Mouse (Mus musculus) limb, embryonic 12.5 days (tissue): ENCODE measurements around the gene Nid2. TPM values are rescaled to one million over a fixed set of nuclear protein-coding genes. Genes with fewer than 3 reads are reported as not detected.

ENCODE experiments used
- ATAC-seq: fragments of 200-750 bp; cut with Nextera tagmentation; 2 replicates; pipeline ENCODE4 v1.8.0; 2017; ENCODE audit warnings: low read depth, moderate TSS enrichment; ENCODE audit not compliant: insufficient number of reproducible peaks, insufficient read depth, low FRiP score, low TSS enrichment
- H3K27ac ChIP-seq: fragments of 300-500 bp; sonication (generic); 2 replicates; pipeline ENCODE4 v1.5.1; 2016; ENCODE audit warnings: mild to moderate bottlenecking, moderate library complexity
- H3K27me3 ChIP-seq: fragments of 300-500 bp; sonication (generic); 2 replicates; pipeline ENCODE4 v1.6.1; 2016; ENCODE audit warnings: mild to moderate bottlenecking, moderate library complexity
- H3K36me3 ChIP-seq: fragments of 300-500 bp; sonication (generic); 2 replicates; pipeline ENCODE4 v1.6.1; 2016; ENCODE audit warnings: mild to moderate bottlenecking, moderate library complexity
- H3K4me1 ChIP-seq: fragments of 300-500 bp; sonication (generic); replicated peaks from 2 replicates; pipeline ENCODE4 v1.6.1; 2016
- H3K4me2 ChIP-seq: fragments of 300-500 bp; sonication (generic); 2 replicates; pipeline ENCODE4 v1.6.1; 2016; ENCODE audit warnings: mild to moderate bottlenecking, moderate library complexity
- H3K4me3 ChIP-seq: fragments of 300-500 bp; sonication (generic); replicated peaks from 2 replicates; pipeline ENCODE4 v1.5.1; 2016; ENCODE audit warnings: mild to moderate bottlenecking
- H3K9ac ChIP-seq: fragments of 300-500 bp; sonication (generic); replicated peaks from 2 replicates; pipeline ENCODE4 v1.6.1; 2016; ENCODE audit warnings: mild to moderate bottlenecking, moderate library complexity
- H3K9me3 ChIP-seq: fragments of 300-500 bp; sonication (generic); 2 replicates; pipeline ENCODE4 v1.6.1; 2016; ENCODE audit warnings: mild to moderate bottlenecking, moderate library complexity
- WGBS: fragments of 180-500 bp; shearing (Covaris S2); methylation state at CpG from one replicate; pipeline ENCODE4 v1.1.7; 2016; 5-methylcytosine and 5-hydroxymethylcytosine counted together
- polyA plus RNA-seq: library from polyadenylated mRNA; unstranded; fragments of >200 nt; fragmentation: Nextera tagmentation; extraction: Ambion mirVana; gene quantifications from 2 replicates; pipeline ENCODE4 v1.2.1, GENCODE M21; 2016

Nid2 gene
- polyA plus RNA-seq, 1 experiment from 2014 or later, result 87.1 TPM

DNA sequence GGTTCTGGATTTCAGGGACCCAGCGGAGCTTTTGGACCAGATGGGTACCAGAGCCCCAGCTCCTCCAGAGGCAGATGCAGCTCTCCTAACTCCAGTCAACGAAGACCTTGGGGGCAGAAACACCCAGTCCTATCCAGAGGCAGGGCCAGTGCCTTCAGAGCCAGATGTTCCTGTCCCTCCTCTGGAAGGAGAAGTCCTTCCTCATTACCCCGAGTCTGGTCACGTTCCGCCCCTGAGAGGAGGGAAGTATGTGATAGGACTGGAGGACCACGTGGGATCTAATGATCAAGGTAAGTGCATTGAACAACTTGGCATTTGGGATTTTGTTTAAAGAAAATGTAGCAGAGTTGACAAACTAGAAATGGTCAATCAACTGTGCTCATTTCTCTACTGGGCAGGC, 17.6 kb downstream of the Nid2 start:
- Histone ChIP-seq H3K4me3 (no peak overlapping the region), H3K27me3 (no peaks in the 10 kb centered on the region), H3K27ac (no peak overlapping the region), H3K36me3 (peaks cover 49% of the 10 kb centered on the region), H3K9ac (no peak overlapping the region), H3K9me3 (no peaks in the 10 kb centered on the region), H3K4me1 (peaks cover 35% of the 10 kb centered on the region), H3K4me2 (no peak overlapping the region)
- WGBS, result 85% methylated on average over 6 of the region's 6 CpGs
- no peak for ATAC-seq

DNA sequence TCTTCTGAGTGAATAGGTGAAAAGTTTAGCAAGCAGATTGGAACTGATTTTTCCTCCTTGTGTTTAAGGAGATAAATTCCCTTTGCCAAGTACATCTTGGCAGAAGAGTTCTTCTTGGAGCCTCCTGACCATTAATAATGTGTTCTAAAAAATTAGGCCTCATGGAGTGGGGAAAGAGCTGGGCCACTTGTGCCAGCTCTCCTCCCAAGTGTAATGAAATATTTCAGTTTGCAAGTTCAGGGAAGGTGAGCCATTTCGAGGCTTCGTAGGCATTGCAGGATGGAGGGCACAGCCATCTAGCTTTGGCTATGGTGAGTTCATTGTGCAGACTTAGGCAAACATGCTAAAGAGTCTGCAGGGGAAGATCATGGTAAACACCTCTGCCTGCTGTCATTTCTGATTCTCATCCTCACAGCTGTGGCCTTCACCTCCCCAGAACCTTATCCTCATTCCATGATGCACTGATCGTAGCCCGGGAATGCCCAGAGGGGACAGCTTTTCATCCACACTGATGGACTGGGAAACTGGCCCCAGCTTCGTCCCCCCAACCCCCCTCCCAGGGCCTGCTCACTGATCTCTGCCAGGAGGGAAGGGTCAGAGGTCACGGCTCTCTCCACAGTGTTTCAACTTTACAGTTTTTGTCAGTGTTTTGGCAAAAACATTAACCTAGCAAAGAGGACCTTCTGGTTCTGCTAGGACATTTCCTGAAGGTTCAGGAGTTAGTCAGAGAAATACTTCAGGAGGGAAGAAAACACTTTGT, 18.6 kb downstream of the Nid2 start:
- no peak overlapping the region for H3K27ac ChIP-seq
- no peak for ATAC-seq
- H3K9ac ChIP-seq, result no peak overlapping the region
- H3K4me3 ChIP-seq, result no peak overlapping the region
- peaks cover 33% of the 10 kb centered on the region for H3K4me1 ChIP-seq
- no peaks in the 10 kb centered on the region for H3K27me3 ChIP-seq
- H3K4me2 ChIP-seq, result no peak overlapping the region
- no peaks in the 10 kb centered on the region for H3K9me3 ChIP-seq
- WGBS, result 30% methylated on average over 6 of the region's 6 CpGs
- H3K36me3 ChIP-seq, result peaks cover 40% of the 10 kb centered on the region

DNA sequence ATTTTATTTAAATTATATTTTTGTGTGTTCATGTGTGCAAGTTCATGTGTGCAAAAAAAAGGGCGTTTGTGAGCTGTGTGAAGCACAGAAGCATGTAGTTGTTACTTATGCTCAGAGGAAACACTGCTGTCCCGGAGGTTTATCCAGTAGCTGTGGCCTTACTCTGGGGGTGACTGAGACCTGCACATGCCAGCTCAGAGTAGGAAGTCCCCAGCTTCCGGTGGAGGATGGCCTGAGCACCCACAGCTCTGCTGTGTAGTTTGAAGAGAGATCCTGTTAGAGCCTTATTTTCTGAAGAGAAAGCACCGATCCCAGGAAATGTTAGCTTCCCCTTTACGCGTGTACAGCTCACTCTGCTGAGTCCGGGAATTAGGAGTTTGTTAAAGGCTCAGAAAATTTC, 20.1 kb downstream of the Nid2 start:
- Histone ChIP-seq H3K27ac (no peak overlapping the region), H3K4me2 (no peak overlapping the region), H3K4me1 (peaks cover 27% of the 10 kb centered on the region), H3K36me3 (peaks cover 31% of the 10 kb centered on the region), H3K9ac (no peak overlapping the region), H3K4me3 (no peak overlapping the region), H3K27me3 (no peaks in the 10 kb centered on the region), H3K9me3 (no peaks in the 10 kb centered on the region; the same call in 1 of the 2 replicates)
- ATAC-seq, result no peak
- WGBS, result 81% methylated on average over 7 of the region's 7 CpGs

DNA sequence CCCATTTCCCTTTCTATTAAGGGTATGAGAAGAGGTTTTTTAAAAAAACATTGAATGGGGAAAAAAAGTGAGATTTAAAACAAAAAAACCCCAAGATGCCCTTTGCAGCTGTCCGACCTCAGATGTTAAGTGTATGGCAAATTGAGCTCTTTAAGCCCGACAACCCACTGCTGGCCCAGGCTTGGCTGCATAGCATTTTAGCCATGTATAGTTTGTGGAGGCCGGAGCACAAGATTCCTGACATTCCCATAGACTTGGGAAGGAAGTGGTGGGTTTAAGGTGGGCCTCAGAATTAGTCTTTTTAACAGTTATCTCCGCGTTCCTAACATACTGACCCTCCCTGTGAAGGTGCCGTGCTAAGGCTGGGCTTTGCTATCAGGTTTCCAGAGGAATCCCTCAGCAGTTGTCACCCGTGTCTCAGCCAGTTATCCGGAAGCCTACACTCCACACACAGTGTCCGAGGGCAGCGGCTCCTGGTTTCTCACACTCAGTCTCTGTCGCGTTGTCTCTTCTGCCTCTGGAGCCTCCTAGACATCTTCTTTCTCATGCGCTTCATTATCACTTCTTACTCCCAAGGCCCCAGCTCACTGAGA, 23.1 kb downstream of the Nid2 start:
- Histone ChIP-seq H3K4me1 (peaks cover 12% of the 10 kb centered on the region), H3K36me3 (peaks cover 37% of the 10 kb centered on the region), H3K4me3 (no peak overlapping the region), H3K27ac (no peak overlapping the region), H3K9ac (no peak overlapping the region), H3K4me2 (no peak overlapping the region), H3K9me3 (no peaks in the 10 kb centered on the region; the same call in 1 of the 2 replicates), H3K27me3 (no peaks in the 10 kb centered on the region)
- WGBS, result 81% methylated on average over 13 of the region's 13 CpGs
- ATAC-seq, result peak; percentile 59; the same call in 1 of the 2 replicates

DNA sequence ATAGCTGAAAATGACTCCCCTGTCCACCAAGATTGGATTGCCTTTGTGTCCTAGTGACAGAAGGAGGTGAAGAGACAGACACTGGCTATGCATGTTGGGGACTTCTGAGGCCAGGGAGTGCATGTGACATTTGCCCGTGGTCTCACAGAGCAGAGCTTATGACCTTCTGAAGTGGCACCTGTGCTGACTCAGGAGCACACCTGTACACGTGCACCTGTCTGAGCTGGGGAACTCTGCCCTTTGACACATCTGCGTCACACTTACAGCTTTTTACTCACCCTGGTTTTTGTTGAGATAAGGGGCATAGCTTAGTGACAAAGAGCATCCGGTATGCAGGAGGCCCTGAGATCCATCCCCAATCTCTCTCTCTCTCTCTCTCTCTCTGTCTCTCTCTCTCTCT, 24.4 kb downstream of the Nid2 start:
- WGBS, result 96% methylated on average over 4 of the region's 4 CpGs
- Histone ChIP-seq H3K9ac (no peak overlapping the region), H3K4me2 (no peak overlapping the region), H3K27ac (no peak overlapping the region), H3K27me3 (no peaks in the 10 kb centered on the region), H3K4me1 (0 out of 2 replicates have a peak, but pooled peaks cover 4% of the 10 kb centered on the region), H3K4me3 (no peak overlapping the region), H3K36me3 (peaks cover 42% of the 10 kb centered on the region), H3K9me3 (no peaks in the 10 kb centered on the region; the same call in 1 of the 2 replicates)
- no peak for ATAC-seq

DNA sequence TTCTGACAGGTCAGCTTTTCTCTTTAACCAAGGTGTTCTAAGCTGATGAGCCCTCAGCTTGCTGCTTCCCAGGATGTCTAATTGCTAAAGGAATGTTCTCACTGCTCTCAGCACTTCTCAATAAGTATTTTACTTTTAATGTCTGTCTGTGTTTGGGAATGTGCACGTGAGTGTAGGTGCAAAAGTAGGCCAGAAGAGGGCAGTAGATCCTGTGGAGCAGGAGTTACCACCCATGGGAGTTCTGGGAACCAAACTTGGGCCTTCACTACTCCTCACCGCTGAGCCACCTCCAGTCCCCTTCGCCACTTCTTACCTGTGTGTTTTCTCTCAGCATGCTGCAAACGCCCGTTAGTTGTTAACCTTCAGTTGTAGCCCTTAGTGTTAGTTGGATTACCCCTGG, 25.1 kb downstream of the Nid2 start:
- Histone ChIP-seq H3K9me3 (no peaks in the 10 kb centered on the region; the same call in 1 of the 2 replicates), H3K4me3 (no peak overlapping the region), H3K27ac (no peak overlapping the region), H3K36me3 (peaks cover 49% of the 10 kb centered on the region), H3K4me1 (no peaks in the 10 kb centered on the region), H3K4me2 (no peak overlapping the region), H3K27me3 (no peaks in the 10 kb centered on the region), H3K9ac (no peak overlapping the region)
- ATAC-seq, result no peak; the same call in 1 of the 2 replicates
- WGBS, result 93% methylated on average over 5 of the region's 5 CpGs

DNA sequence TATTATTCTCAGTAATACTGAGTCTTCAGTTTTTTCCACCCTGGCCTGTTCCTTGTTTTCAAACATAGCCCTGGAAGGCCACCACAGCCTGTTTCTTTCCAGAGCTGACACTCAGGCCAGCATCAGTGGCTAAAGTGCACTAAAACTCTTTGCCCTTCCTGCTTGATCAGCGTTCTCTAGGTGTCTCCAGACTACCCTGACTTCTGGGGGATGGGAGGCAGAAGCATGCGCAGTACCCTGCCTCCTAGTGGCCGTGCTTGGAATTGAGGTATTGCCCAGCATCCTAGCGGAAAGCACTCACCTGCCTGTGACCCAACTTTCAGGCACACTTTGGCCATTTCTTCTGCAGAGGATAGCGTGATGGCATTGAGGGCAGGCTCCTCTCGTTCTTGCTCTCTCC, 25.8 kb downstream of the Nid2 start:
- no peak overlapping the region for H3K27ac ChIP-seq
- no peaks in the 10 kb centered on the region for H3K27me3 ChIP-seq
- no peak overlapping the region for H3K4me2 ChIP-seq
- 59% methylated on average over 6 of the region's 6 CpGs for WGBS
- H3K4me1 ChIP-seq, result no peaks in the 10 kb centered on the region
- H3K36me3 ChIP-seq, result peaks cover 54% of the 10 kb centered on the region
- H3K4me3 ChIP-seq, result no peak overlapping the region
- H3K9ac ChIP-seq, result no peak overlapping the region
- no peak for ATAC-seq
- H3K9me3 ChIP-seq, result no peaks in the 10 kb centered on the region; the same call in 1 of the 2 replicates

DNA sequence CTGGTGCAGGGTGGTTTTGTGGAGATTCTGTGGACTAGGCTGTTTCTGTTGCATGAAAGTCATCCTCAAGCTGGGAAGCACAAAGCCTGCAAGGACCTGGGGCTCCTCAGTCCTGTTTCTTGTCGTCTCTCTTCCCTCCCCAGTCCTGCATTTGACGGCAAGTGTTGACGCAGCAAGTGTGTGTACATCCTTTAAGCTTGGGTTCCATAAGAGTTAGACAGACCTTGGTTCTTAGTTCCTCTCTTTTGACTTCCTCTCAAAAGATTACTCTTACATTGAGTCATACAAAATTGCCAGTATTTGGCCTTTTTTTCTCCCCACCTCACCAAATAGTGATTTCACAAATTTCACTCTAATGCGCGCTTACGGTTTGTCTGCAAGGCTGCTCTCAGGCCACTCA, 26.3 kb downstream of the Nid2 start:
- no peak overlapping the region for H3K9ac ChIP-seq
- no peaks in the 10 kb centered on the region for H3K27me3 ChIP-seq
- H3K36me3 ChIP-seq, result peaks cover 59% of the 10 kb centered on the region
- no peak overlapping the region for H3K27ac ChIP-seq
- 87% methylated on average over 6 of the region's 6 CpGs for WGBS
- no peaks in the 10 kb centered on the region for H3K4me1 ChIP-seq
- H3K9me3 ChIP-seq, result no peaks in the 10 kb centered on the region; the same call in 1 of the 2 replicates
- no peak overlapping the region for H3K4me2 ChIP-seq
- no peak overlapping the region for H3K4me3 ChIP-seq
- ATAC-seq, result no peak

DNA sequence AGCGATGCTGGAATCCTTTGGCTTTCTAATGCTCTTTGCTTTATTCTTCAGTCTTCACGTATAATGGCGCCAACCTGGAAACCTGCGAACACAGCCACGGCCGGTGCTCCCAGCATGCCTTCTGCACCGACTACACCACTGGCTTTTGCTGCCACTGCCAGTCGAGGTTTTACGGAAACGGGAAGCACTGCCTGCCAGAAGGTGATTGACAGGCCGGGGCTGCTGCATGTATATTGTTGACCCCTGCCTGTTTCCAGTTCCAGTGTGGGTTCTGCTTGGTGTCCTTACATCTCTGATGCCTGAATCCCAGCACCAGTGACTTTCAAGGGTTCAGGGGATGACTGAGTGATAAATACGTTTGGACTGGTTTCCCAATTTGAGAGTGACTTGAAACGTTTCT, 26.9 kb downstream of the Nid2 start:
- Histone ChIP-seq H3K4me1 (no peaks in the 10 kb centered on the region), H3K4me2 (no peak overlapping the region), H3K4me3 (no peak overlapping the region), H3K9me3 (no peaks in the 10 kb centered on the region; the same call in 1 of the 2 replicates), H3K9ac (no peak overlapping the region), H3K27me3 (no peaks in the 10 kb centered on the region), H3K27ac (no peak overlapping the region), H3K36me3 (peaks cover 63% of the 10 kb centered on the region)
- 81% methylated on average over 13 of the region's 13 CpGs for WGBS
- ATAC-seq, result no peak

DNA sequence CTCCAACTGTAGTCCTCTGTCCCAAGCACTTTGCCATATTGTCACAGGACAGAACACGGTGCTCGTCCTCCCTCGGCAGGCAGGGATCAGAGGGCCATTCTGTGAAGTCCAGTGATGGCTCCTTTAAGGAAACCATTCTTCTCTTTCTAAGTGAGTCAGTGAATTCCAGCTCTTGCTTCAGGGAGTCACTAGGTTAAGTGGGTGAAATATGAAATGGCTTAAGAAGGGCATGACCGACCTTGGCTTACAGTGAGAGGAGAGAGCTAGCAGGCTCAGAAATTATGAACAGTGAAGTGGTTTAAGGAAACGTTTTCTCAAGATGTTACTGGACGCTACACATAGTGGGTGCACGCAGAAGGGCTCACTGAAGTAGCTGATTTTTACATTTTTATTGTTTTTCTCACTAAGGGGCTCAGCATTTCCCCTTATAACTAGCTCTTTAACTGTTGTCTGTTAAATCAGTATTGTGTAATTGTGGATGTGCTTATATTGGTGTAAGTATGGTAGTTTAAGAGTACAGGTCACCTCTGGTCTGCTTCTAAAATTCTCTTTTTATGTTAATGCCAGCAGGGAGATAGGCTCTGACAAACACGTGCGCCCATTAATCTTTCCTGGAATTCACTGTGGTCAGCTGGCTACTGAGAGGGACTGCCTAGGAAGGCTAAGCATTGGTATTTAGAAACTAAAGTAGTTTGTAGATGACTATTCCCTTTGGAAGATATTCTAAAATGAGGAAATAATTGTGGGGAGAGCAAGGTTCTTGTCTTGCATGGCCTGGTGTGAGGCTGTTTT, 34.9 kb downstream of the Nid2 start:
- H3K27me3 ChIP-seq, result no peaks in the 10 kb centered on the region
- 77% methylated on average over 9 of the region's 9 CpGs for WGBS
- peaks cover 52% of the 10 kb centered on the region for H3K36me3 ChIP-seq
- H3K4me1 ChIP-seq, result no peaks in the 10 kb centered on the region
- no peak overlapping the region for H3K9ac ChIP-seq
- ATAC-seq, result no peak
- no peaks in the 10 kb centered on the region for H3K9me3 ChIP-seq
- H3K27ac ChIP-seq, result no peak overlapping the region
- H3K4me3 ChIP-seq, result no peak overlapping the region
- H3K4me2 ChIP-seq, result no peak overlapping the region

DNA sequence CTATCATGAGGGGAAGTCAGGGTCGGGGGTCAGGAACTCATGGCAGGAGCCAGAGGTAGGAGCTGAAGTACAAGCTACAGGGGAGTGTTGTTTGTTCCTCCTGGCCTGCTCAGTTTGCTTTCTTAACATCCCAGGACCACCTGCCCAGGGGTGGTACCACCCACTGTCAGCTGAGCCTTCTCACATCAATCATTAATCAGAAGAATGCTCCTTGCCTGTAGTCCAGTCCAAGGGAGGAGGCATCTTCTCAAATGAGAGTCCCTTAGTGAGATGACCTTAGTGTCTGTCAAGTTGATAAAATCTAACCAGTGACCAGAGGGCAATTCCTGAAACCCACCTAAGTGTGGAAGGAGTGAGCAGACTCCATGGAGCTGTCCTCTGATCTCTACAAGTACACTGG, 37.4 kb downstream of the Nid2 start:
- Histone ChIP-seq H3K27me3 (no peaks in the 10 kb centered on the region), H3K36me3 (peaks cover 51% of the 10 kb centered on the region), H3K9me3 (no peaks in the 10 kb centered on the region), H3K4me2 (no peak overlapping the region), H3K9ac (no peak overlapping the region), H3K4me1 (no peaks in the 10 kb centered on the region), H3K4me3 (no peak overlapping the region), H3K27ac (no peak overlapping the region)
- WGBS, result 72% methylated on average over 1 of the region's 1 CpGs
- no peak for ATAC-seq
